Mouse (Mus musculus): Measurements from ENCODE around the gene Rnf220.

Gene Rnf220

DNA sequence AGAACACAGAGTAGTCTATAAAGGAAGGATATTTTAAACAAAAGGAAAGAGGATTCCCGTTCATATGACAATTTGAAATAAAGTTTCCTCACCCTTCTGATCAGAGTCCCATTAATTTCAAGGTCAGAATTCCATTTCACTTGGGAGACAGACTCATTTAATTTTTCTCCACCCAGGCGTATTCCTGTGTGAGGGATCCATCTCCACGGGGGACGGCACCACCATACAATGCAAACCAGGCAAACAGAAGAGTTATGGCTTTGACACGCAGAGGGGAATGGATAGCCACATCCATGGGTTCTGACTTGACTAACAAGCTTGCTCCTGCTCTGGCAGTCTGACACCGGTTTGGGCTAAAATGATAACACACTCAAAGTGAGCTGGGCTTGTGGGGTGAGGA, 9.4 kb downstream of the Rnf220 start:
- no peak for DNase-seq (ENCODE audit: low spot score)

DNA sequence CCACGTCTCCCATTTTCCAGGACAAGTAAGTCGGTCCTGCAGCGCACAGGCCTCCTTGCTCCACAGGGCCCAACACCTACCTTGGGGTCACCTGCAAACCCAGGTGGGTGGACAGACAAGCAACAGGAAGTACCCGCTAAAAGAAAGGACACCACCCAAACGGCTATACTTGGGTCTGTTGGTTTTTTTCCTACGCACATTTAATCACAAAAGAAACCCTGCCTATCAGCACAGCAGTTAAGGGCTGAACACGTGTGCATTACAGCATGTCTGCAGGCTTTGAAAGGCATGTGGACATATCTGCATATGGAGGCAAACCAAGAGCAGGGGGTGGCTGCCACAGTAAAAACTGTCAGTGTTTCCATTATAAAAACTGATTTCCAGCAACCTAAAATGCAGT, 10.7 kb downstream of the Rnf220 start:
- DNase-seq (ENCODE audit: low spot score), result no peak

DNA sequence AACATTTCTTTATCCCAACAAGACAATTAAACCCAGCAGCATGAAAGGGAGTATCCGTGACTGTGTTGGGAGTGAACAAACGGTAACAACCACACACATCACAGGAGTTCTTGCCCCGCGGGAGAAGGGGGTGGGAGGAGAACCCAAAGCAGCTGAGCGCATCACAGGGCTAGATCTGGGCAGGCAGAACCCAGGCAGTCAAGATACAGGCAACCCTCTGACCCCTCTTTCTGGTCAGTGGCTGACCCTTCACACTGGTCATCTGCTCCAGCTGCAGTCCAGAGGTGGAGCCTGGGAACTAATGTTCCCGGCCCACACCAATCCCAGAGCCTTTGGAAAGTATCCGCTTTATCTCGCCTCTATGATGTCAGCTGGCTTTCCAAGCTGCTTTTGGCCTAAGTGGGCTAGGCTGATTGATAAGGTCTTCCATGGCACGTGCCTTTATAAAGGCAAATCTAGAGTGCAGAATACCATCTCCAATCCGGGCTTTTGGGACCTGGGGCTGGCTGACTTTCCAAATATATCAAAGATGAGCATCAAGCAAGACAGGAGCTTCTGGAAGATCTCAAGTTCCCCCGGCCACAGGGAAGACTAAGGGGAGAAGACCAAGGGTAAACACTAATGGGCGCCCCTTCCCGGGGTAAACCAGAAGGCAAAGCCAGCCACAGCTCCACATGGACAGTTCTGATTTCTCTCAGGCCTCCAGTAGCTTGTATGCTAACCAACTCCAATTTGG, 11.6 kb downstream of the Rnf220 start:
- no peak for DNase-seq (ENCODE audit: low spot score)

DNA sequence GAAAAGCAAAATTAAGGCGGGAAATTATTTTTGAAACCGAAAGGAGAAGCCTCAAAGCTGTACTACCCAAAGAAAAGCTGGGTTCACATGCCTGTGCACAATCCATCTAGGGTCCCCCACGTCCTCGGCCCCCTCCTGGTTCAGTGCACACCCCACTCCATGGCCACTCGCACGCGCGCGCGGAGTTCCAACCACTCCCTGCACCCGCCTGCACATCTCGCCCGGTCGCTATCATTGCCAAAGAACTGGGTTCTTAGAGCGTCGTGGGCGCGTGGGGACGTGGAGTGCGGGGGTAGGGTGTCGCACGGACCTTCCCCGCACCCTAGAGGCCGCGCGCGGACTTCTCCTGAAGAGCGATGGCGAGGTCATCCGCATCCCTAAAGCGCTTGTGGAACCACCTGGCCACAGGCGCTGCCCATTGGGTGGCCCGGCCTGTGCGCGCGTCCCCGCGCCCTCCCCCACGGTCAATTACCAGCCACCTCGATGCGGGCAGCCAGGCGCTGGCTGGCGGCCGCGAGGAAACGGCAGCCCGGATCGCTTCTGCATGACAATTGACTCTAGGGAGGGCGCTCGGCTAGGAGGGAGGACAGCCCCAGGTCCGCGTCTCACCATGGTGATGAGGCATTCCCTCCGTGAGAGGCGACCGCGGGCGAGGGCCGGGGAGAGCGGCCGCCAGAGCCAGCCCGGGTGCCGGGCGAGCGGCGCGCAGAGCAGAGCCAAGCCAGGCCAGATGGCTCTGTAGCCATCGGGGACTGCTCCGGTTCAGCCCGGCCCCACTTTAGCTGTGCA, 12.4 kb downstream of the Rnf220 start:
- no peak for DNase-seq (ENCODE audit: low spot score)

GRCm38 (mm10) chr4:117483931-117484255, 13.0 kb downstream of the Rnf220 start:
- no peak for DNase-seq (ENCODE audit: low spot score)

DNA sequence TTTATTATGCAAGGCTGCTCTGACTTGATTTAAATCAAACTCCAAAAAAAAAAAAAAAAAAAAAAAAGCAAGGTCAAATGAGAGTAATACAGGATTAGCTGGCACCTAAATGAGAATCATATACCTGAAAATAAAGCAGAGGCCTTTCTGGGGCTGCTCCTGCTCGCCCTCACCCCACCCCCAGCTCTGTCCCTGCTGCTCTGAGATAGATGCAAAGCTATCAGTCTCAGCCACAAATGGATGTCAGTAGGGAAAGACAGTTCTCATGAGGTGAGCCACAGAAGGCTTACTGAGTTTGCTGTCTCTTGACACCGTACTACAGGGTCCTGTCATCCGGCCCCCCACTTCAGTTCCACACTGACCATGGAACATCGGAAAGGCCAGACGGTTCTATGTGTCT, 14.7 kb downstream of the Rnf220 start:
- no peak for DNase-seq (ENCODE audit: low spot score)

DNA sequence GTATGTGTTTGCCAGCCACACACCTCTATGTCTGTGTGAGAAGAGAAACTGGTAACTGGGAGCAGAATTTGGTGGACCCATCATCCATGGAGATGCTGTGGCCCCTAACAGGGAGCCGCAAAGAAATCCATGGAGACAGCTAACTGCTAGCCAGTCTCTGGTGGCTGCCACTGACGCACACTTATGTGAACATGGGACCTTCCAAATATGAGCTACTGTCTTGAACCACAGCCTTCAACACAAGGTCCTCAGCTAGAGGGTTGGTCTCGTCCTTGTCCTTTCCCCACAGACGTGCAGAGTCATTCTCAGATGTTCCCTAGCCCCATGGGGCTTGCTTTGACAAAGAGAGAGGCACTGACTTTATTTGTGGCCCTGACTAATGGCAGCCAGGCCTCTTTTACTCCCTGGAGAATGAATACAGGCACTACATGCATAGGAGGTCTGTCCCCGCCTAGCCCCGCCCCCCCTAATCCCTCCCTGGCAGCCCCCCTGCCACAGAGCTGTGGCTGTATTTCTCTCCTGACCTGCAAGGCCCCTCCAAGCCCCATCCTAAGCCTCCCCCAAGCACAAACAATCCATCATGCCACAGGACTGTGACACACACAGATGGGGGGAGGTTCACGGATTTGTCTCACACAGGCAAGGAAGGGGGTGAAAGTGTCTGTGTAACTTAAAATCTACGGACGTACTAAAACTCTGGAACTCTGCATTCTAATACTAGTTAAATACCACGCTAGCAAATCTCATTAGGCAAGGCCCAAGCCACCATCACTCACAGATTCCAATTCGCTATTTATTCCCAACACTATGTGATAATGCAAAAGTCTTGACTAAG, 16.0 kb downstream of the Rnf220 start:
- no peak for DNase-seq (ENCODE audit: low spot score)

GRCm38 (mm10) chr4:117479951-117480350, 16.9 kb downstream of the Rnf220 start:
- no peak for DNase-seq (ENCODE audit: low spot score)

- DNase-seq (ENCODE audit: low spot score), result no peak
These were observed 18.7 kb downstream of the Rnf220 start for GRCm38 (mm10) chr4:117478101-117478673.

GRCm38 (mm10) chr4:117477401-117477800, 19.5 kb downstream of the Rnf220 start:
- DNase-seq (ENCODE audit: low spot score), result no peak

DNA sequence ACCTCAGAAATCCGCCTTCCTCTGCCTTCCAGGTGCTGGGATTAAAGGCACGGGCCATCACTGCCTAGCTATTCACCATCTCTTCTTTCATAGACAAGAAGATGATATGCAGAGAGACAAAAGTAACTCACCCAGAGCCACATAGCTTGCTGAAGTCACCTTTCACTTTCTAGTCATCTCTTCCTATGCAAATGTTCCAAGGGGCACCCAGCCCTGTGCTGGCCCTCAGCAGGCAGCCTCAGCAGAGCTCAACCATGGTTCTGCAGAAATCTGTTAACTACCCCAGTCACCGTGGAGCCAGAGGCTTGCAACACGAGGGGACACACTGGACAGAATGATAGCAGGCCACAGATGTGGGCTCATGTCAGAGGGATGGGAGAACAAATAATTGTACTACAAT, 20.1 kb downstream of the Rnf220 start:
- no peak for DNase-seq (ENCODE audit: low spot score)

DNA sequence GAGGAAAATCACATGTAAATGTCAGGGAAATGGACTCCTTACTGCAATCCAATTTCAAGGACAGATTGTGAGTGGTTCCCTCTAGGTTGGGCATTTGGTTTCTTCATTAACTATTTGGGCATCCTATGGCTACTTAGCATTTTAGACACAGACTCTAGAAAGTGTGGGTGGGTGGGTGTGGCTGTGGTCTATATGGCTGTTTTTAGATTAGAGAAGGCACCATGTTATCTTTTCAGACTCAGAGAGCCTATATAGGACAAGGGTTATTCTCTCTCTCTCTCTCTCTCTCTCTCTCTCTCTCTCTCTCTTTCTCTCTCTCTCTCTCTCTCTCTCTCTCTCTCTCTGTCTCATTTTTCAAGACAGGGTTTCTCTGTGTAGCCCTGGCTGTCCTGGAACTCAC, 20.5 kb downstream of the Rnf220 start:
- DNase-seq (ENCODE audit: low spot score), result no peak

DNA sequence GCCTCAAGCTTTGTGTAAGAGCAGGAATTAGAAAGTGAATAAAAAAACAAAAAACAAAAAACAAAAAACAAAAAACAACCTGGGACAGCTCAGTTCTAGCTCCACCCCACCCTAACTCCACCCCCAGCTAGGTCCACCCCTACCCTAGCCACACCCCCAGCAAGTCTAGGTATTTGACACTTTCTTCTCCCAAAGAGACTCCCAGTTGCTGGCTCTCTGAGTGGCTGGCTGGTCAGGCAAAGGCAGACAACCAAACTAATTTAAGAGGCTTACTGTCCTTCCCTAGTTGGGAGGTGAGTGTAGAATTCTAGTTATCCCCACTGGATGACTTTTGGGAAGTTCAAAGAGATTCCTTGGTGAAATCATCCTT, 22.9 kb downstream of the Rnf220 start:
- no peak for DNase-seq (ENCODE audit: low spot score)

- DNase-seq (ENCODE audit: low spot score), result no peak
These were observed 23.4 kb downstream of the Rnf220 start for GRCm38 (mm10) chr4:117473291-117473984.

- DNase-seq (ENCODE audit: low spot score), result no peak
These were observed 27.4 kb downstream of the Rnf220 start for GRCm38 (mm10) chr4:117469471-117469870.

DNA sequence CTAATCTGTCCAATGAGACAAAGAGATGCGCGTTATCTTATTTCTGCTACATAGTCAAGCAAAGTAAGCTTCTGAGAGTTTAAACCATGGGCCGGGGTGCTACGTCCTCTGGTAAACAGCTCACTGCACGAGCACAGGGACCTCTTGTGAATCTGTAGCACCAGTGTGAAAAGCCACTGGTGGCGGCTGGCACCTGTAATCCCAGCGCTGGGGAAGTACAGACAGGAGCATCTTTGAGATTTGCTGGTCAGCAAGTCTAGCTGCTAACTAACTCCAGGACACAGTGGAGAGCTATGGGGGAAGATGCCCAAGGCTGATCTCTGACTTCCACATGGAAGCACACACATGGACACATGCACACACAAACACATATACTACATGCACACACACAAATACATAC, 28.9 kb downstream of the Rnf220 start:
- DNase-seq (ENCODE audit: low spot score), result no peak

- no peak for DNase-seq (ENCODE audit: low spot score)
These were observed 47.7 kb downstream of the Rnf220 start for GRCm38 (mm10) chr4:117449151-117449550.

DNA sequence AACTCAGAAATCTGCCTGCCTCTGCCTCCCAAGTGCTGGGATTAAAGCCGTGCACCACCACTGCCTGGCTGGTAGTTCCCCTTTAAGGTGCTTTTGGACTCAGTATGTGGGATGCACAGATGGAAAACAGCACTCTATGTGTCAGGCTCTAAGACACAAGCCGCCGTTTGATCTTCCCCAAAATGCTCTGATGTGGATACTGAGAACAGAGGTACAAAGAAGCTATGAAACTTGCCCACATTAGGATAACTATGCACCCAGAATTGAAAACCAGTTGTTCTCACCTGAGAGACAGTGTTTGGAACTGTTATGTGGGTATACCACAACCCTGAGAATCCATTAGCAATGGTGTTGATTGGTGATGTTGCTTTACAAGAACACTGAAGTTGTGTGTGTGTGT, 48.9 kb downstream of the Rnf220 start:
- no peak for DNase-seq (ENCODE audit: low spot score)

- DNase-seq (ENCODE audit: low spot score), result no peak
These were observed 51.2 kb downstream of the Rnf220 start for GRCm38 (mm10) chr4:117445516-117446207.

- no peak for DNase-seq (ENCODE audit: low spot score)
These were observed 57.9 kb downstream of the Rnf220 start for GRCm38 (mm10) chr4:117438919-117439318.

GRCm38 (mm10) chr4:117438064-117438463, 58.8 kb downstream of the Rnf220 start:
- DNase-seq (ENCODE audit: low spot score), result no peak
